Mouse (Mus musculus) activated CD4-positive, CD25-positive, alpha-beta regulatory T cell, adult 4 months (primary cell): Measurements from ENCODE around the gene Pgrmc2. TPM values are rescaled to one million over a fixed set of nuclear protein-coding genes. Genes with fewer than 3 reads are reported as not detected.
A peak's percentile ranks its signal among the peaks of the same experiment; 100 is the strongest.

Source experiments
- ATAC-seq: one replicate; pipeline ENCODE4 v1.8.0; 2017
- polyA plus RNA-seq, 2 experiments: library from polyadenylated mRNA; unstranded; fragments of 100-300 nt; shearing (Covaris generic); gene quantifications; one replicate each; pipeline ENCODE4 v1.2.1; 2017

Pgrmc2 gene
- 1 to 10 TPM; 3.1 to 5.0 TPM for polyA plus RNA-seq

DNA sequence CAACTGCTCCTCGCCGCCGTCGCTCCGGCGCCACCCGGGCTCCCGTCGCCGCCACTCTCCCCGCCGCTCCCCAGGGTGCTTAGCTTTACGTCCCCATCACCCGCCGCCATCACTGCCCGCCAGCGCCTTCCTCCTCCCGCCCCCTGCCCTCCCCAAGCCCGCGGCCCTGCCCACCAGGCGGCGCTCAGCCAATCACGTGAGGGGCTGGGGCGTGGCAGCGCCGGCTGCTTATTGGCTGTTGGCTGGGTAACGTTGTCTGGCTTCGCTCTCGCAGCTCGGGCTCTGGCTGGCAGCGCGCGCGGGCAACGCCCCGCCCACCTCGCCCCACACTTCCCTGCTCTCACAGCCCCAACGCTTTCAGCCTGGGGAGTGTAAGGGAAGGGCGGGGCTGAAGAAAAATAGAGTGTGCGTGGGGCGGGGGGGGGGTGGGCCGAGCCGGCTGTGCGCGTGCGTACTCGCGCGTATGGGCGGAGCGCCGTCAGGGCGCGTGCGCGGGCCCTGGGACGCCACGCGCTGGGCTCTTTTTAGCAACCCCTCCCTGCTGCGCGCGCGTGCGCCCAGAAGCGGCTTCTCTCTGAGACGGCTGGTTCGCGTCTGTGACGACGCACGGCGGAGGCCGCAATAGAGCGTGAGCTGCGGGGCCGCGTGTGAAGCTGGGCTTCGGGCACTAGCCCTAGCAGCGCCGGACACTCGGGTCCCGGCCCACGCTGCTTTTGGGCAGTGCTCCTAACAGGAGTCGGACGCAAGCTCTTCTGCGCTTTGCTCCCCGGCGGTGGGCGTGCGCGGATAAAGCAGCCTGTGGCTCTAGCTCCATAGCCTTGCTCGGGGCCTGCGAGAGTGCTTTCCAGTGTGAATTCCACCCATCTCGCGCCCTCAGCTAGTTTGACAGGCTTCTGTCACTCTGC lies at the start of gene Pgrmc2:
Gene Pgrmc2, minus strand, starts transcription at position 162 of the 905 bp plus-strand sequence.
- peak; percentile 87 for ATAC-seq

- ATAC-seq, result no peak
These were observed 41.1 kb upstream of the Pgrmc2 start for GRCm38 (mm10) chr3:41124000-41124294.

GRCm38 (mm10) chr3:41123190-41123999 lies 40.5 kb upstream of the Pgrmc2 start:
- ATAC-seq, result no peak

DNA sequence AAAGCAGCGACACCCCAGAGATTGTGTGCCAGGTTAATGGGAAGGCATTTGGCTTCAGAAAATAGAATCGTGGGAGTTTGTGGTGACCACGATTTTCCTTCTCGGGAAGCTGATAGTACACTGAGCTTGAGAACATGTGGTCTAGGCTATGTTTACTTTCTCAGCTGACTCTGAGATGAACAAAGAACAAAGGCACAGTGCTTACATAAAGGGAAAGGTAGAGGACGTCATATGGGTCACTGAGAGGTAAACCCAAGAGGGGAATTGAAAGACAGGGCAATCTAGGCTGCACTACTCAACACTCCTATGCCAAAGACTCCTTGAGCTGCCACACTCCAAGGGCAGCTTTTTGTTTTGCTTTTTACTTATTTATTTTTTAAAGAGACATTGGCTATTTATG lies 35.3 kb upstream of the Pgrmc2 start:
- ATAC-seq, result no peak

DNA sequence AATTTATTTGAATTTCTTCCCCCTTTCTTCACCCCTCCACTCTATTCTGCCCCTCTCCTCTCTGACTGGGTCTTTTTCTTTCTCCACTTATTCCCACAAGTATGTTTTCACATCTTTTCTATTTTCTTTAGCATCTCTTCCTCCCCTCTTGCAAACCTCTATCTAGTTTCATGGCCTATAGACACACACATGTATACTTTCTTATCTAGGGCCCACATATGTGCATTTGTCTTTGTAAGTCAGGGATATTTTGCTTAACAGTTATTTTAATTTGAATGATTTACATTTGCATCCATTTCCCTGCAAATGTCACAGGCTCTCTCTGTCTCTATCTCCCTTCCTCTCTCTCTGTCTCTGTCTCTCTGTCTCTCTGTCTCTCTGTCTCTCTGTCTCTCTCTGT lies 34.6 kb upstream of the Pgrmc2 start:
- no peak for ATAC-seq

- ATAC-seq, result no peak
These were observed 30.3 kb upstream of the Pgrmc2 start for GRCm38 (mm10) chr3:41113186-41113585.

DNA sequence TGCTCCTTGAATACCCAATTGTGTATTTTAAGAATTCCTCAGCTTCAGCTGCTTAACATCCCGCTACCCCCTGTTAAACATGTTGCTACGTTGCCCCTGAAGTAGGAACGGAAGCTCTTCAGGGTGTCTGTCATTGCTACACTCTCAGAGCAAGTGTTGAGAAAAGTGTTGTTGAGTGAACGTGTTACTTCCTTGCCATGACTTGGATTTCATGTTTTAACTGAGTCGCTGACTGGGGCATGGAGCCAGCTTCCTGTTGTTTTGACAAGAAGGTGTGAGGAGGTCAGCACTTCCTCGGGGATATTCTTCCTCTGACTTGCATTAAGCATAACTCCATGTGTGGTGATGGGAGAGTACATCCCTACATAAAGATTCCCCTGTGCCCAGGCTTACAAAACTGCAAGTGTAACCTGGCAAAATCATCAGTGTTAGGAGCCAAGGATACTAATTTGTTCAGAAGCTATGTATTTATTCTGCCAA lies 25.5 kb upstream of the Pgrmc2 start:
- peak; percentile 36 for ATAC-seq

GRCm38 (mm10) chr3:41107600-41108305 lies 24.9 kb upstream of the Pgrmc2 start:
- ATAC-seq, result peak; percentile 61

DNA sequence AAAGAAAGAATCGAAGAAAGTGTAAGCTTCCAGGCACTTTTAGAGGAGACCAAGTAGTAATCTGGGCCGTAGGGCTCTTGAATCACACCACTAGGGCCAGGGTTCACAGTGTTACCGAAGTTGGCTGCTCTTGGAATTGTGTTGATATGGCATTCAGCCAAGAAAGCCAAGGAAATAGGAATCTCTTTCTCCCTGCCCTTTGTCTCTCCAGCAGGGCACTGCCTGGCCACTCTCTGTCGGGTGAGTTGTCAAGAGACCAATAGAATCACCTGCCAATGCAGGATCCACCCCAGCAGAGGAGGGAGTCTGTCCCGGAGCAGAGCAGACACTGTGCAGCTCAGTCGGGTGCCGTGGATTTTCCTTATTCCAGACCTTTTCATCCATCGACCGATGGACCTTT lies 19.1 kb upstream of the Pgrmc2 start:
- no peak for ATAC-seq

DNA sequence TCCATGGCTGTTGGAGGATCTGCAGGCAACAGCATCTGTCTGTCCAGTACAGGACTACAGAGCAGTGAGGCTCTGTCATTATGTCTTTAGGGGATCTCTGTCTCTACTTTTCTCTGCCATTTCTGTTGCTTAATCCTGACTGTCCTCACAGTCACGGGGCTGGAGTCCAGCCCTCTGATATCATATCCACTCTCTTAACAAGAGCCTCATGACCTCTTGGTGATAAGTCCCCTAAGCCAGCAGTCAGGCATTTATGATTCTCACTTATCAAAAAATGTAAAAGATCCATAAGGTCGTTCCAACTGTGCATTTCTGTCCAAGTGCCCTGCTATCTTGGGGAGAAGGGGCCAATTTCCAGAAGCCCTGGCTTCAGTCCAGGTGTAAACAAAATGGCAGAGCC lies 17.3 kb upstream of the Pgrmc2 start:
- ATAC-seq, result no peak

- no peak for ATAC-seq
These were observed 16.8 kb upstream of the Pgrmc2 start for GRCm38 (mm10) chr3:41099672-41100071.

DNA sequence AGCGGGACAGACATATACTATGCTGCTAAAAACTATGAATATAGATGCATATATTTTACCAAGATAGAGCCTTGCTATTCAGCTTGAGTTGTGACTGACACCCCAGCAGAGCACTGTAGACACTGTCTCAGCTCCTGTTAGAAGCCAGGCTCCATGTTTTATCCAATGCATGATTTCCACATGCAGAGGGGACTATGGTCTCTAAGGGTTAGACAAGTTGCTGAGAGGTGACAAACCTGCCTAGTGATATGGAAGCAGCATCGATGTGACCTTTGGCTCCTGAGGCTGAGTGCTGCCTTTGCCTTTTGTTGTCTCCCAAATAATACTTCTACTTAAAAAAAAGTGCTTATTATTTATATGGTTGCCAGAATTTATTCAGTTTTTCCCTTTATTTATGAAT lies 10.4 kb upstream of the Pgrmc2 start:
- ATAC-seq, result no peak

DNA sequence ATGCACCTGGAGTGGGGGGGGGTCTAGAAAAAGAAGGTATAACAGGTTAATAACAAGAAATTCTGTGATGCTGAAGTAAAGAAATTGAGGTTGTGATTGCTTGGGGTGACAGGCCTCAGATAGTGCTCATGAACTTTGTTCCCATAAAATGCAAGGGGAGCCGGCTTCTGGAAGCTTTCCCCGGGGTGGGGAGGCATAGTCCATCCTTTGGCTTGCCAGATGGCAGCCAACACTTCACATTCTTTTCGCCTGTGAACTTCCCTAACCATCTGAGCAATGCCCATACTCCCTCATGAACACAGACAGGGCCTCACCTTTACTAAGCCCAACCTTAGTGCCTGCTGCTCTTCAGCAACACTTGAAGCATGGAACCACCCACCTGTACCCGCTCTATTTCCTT lies 9.5 kb upstream of the Pgrmc2 start:
- ATAC-seq, result no peak

- ATAC-seq, result no peak
These were observed 8.0 kb upstream of the Pgrmc2 start for GRCm38 (mm10) chr3:41090839-41091238.

DNA sequence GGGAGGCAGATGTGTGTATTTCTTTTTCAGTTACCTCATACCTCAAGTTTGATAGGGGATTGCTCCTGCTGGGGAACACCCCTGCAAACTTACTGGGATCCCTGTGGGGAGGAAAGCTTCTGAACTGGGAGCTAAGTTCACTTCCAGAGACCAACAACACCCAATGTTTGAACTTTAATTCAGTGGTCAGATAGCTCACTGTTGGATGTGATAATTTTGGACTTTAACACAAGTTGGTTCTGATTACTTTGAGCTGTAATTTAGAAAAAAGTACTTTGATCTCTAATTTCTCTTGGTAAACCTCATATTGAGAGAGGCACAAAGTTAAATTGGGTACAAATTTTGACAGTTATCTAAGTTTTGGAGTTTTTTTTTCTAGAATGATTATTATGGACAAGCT lies 4.2 kb upstream of the Pgrmc2 start:
- ATAC-seq, result no peak

- no peak for ATAC-seq
These were observed 1.6 kb upstream of the Pgrmc2 start for GRCm38 (mm10) chr3:41084421-41084820.

- ATAC-seq, result peak; percentile 4
These were observed 905 bp upstream of the Pgrmc2 start for GRCm38 (mm10) chr3:41083790-41084112.

- ATAC-seq, result peak; percentile 5
These were observed 344 bp downstream of the Pgrmc2 start for GRCm38 (mm10) chr3:41082520-41082884.

DNA sequence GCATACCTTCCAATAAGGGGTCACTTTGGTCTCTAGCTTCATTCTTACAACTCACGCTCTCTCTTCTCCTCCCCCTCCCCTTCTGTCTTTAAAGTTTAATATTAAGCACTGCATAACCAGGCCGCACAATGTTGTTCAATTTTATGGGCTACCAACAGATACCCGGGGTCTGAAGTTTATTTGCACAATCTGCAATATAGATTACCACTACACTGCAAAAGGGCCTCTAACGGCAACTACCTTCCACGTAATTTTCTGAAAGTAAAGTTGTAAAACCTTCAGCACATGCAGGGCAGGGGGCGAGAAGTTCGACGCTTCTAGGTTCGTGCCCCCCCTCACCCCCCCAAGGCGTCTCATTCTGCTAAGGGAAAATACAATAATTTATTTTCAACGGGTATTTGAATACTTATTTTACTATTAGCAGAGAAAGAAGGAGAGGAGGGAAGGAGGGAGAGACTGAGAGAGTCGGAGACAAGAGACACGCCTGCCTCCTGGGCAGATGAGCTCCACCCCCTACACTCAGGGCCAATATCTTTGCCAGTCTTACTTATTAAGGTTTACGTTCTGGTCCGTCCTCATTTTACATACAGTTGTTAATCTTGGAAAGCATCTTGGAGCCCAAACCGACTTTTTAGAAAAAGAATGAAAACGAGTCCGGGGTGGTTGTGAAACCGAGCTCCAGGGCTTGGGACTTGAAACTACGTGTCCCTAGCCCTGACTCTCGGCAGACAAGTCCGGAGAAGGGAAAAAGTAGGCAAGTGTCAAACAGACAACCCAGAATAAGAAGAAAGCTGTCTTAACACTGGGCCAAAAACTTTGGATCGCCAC lies 1.2 kb downstream of the Pgrmc2 start:
- no peak for ATAC-seq

GRCm38 (mm10) chr3:41080724-41081123 lies 2.1 kb downstream of the Pgrmc2 start:
- no peak for ATAC-seq

GRCm38 (mm10) chr3:41078673-41079072 lies 4.2 kb downstream of the Pgrmc2 start:
- ATAC-seq, result no peak

DNA sequence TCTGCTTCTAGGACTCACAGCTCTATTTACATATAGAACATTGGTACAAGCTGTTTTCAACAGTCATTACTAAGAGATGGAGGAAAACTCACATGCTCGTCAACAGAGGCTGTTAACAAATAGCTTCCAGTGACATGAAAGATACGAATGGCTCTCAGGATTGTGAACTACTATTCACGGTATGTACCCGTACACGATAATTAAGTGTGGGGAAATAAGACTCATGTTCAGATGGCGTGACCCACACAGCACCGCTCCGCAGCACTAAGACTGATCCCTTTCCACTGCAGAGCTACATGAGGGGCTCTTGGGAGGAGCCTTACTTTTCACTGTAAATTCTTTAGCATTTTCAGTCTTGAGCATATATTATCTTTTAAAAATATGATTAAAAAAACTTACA lies 7.5 kb downstream of the Pgrmc2 start:
- ATAC-seq, result no peak
